Mouse (Mus musculus): ENCODE measurements around the gene Lrig3. TPM values are rescaled to one million over a fixed set of nuclear protein-coding genes. Genes with fewer than 3 reads are reported as not detected.

The Lrig3 gene
- total RNA-seq, 2 experiments from 2014 or later = 3.1 to 3.7 TPM

Small RNAs within 50 kb of the gene (microRNA-seq; reads per million reads assigned to microRNA genes)
- 0 reads per million in 2 experiments for gene Gm22183
